Mouse (Mus musculus): ENCODE measurements around the gene Stmnd1. TPM values are rescaled to one million over a fixed set of nuclear protein-coding genes. Genes with fewer than 3 reads are reported as not detected.
A peak's percentile ranks its signal among the peaks of the same experiment; 100 is the strongest.
"Not testable (repeated sequence)": the region's sequence is repeated elsewhere in the genome, so short reads cannot be mapped to it uniquely, and the experiment has no call there.

Stmnd1 gene
- total RNA-seq, 2 experiments from 2014 or later, result not detected

- no peak for DNase-seq (ENCODE audit: low spot score in 2 of 2)
- intact Hi-C loops (cut with DNase I), result no loop called here
Observed at GRCm38 (mm10) chr13:46282543-46282942, 9.0 kb downstream of the Stmnd1 start.

- no peak for DNase-seq (ENCODE audit: low spot score in 2 of 2)
- intact Hi-C loops (cut with DNase I), result no loop called here
Observed at GRCm38 (mm10) chr13:46287801-46288200, 14.3 kb downstream of the Stmnd1 start.

DNA sequence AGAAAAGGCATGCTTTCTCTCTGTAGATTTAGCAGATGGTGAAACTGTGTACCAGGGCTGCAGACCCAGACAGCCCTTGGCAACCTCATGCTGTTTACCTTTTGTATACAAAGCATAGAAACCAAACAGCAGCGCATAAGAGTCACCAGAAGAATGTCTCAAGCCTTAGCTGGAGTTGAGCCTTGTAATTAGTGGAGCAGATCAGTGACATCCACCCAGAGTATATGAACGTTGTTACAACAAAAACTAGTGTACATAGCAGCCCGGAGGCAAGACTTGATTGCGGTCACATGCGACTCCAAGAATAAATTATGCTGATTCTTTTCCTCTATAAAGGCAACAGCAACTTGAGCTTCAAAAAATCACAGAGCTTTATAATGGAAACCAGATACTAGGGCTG, 14.9 kb downstream of the Stmnd1 start:
- intact Hi-C loops (cut with DNase I), result no loop called here
- no peak for DNase-seq (ENCODE audit: low spot score in 2 of 2)

DNA sequence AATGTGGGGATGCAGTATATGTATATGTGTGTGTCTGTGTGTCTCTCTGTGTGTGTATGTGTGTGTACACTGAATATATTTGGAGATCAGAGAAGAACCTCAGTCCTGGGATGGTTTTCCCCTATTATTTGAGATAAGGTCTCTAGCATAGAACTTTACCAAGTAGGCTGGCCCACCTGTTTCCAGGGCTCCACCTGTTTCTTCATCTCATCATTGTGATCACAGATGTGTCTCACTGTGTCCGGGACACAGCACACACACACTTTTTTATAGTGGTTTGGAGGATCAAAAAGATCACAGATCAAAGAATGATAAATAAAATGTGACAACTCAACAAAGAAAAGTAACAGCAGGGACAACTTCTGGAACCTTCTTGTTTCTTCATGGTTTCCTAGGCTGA, 17.0 kb downstream of the Stmnd1 start:
- intact Hi-C loops (cut with DNase I), result no loop called here
- DNase-seq (ENCODE audit: low spot score in 2 of 2), result no peak

- DNase-seq (ENCODE audit: low spot score in 2 of 2), result no peak
- intact Hi-C loops (cut with DNase I), result no loop called here
Observed at GRCm38 (mm10) chr13:46294365-46294764, 20.8 kb downstream of the Stmnd1 start.

DNA sequence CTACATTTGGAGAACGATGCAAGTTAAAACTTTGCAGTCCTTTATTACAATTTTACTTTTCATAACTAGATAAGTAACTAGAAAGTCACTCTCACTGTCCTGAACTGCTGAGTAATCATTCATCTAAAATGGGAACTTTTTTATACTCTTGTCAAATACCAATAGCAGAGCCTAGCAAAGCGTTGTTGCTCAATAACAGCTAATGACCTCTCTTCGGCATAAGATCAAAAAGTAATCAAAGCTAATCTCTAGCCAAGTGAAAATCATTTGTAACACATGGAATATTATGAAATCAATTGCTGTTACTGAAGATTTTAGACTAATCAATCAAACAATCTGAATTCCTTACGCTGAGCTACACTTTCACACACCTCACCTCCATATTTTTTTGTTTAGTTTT, 24.2 kb downstream of the Stmnd1 start:
- no peak for DNase-seq (ENCODE audit: low spot score in 2 of 2)
- intact Hi-C loops (cut with DNase I), result no loop called here

DNA sequence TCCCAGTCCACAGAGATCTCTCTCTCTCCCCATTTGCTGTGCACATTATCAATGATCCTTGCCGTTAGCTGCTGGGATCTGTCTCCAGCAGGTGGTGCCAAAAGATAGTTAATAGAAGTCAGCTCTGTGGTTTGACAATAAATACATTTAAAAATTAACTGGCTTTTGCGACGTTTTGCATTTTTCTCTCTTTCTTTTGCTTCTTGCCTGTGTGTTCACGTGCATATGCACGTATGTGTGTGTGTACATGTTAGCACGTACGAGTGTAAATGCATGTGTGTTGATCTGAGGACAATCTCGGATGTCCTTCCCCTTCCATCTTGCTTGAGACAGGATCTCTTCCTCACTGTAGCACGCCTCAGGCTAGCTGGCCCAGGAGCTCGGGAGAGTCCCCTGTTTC, 37.3 kb downstream of the Stmnd1 start:
- DNase-seq (ENCODE audit: low spot score in 2 of 2), result peak; percentile 48 to 54
- intact Hi-C loops (cut with DNase I), result loop anchor here (2.0 to 5.0 kb wide), 2 partner anchors 352 to 487 kb away; no protein-coding TSS in a partner anchor

GRCm38 (mm10) chr13:46313176-46313575, 39.7 kb downstream of the Stmnd1 start:
- no peak for DNase-seq (ENCODE audit: low spot score in 2 of 2)
- intact Hi-C loops (cut with DNase I), result loop anchor here (5.0 kb wide), 1 partner anchor 484 kb away; no protein-coding TSS in a partner anchor

DNA sequence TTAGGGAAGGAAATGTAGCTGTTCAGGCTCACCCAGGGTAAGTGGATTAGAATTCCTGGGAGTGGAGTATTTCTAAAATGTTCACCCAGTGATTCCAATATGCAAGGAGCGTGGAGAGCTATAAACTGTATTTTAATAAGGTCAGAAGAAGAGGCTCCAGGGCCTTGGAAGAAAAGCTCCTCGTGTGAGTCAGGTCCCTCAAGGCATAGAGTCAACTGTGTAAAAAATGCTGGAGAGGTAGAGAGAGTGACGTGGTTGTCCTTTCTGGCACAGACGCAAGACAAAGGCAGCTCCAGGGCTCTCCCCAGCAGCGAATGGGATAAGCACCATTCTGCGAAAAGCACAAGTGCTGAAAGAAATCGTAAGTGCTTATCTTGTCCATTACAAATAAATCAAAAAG, 41.6 kb downstream of the Stmnd1 start:
- intact Hi-C loops (cut with DNase I), result no loop called here
- no peak for DNase-seq (ENCODE audit: low spot score in 2 of 2)

- no peak for DNase-seq (ENCODE audit: low spot score in 2 of 2)
- intact Hi-C loops (cut with DNase I), result no loop called here
Observed at GRCm38 (mm10) chr13:46326351-46326985, 52.9 kb downstream of the Stmnd1 start.

DNA sequence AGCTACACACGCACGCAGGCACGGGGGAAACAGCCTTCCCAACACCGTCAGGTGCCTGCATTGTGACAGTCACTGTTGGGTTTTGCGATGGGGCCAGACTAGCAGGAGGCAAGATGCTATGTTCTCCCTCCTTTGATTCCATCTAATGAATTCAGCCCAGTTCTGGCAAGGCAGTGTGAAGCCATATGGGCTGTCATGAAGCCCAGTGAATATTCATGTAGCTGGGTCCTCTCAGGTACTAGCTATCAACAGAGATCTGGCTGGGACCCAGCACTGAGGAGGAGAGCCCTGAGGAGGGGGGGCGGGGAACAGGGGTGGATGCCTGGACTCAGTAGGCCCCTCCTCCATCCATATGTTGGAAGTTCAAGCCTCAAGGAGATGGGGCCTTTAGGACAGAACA, 61.5 kb downstream of the Stmnd1 start:
- peak; percentile 63 to 77 for DNase-seq (ENCODE audit: low spot score in 2 of 2)
- intact Hi-C loops (cut with DNase I), result no loop called here

- DNase-seq (ENCODE audit: low spot score in 2 of 2); intact Hi-C loops (cut with DNase I): not testable (repeated sequence)
Observed at GRCm38 (mm10) chr13:46336281-46336680, 62.8 kb downstream of the Stmnd1 start.

DNA sequence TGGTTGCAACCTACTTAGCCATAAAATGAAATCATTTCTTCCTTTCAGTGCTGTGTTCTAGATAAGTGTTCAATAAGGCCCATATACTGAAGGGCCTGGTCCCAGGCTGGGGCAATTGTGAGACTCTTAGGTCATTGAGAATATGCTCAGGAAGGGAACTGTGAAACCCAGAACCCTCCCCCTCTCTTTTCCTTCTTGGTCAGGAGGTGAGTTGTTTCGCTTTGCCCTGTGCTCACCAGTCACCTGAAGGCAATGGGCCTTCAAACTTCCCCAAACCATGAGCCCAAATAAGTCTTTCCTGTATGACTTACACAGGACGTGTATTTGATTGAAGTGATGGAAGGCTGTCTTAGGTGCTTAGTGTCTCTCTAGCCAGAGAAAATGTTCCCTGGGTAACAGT, 64.3 kb downstream of the Stmnd1 start:
- intact Hi-C loops (cut with DNase I), result no loop called here
- DNase-seq (ENCODE audit: low spot score in 2 of 2), result no peak

GRCm38 (mm10) chr13:46339954-46340353, 66.4 kb downstream of the Stmnd1 start:
- intact Hi-C loops (cut with DNase I), result loop anchor here (10.0 kb wide), 1 partner anchor 75 kb away; the partner anchor contains the start of gene Rbm24
- no peak for DNase-seq (ENCODE audit: low spot score in 2 of 2)

DNA sequence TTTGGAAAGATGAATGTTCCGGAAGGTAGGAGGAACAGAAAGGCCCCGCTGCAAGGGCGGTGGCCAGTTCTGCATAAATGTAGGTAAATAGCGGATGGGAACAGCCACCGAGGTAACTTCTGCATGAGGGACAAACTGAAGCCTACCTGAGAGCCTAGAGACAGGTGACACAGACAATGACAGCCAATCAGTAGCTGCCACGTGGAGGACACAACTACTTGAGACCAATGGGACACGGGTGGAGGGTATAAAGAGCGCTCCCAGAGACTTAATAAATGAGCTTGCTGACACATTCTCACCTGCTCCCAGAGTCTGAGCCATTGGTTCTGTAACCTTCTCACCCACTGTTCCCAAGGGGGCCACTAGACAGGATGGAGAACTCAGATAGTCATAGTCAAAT, 67.1 kb downstream of the Stmnd1 start:
- intact Hi-C loops (cut with DNase I), result loop anchor here (10.0 kb wide), 1 partner anchor 74 kb away; the partner anchor contains the start of gene Rbm24
- DNase-seq (ENCODE audit: low spot score in 2 of 2), result no peak

- no peak for DNase-seq (ENCODE audit: low spot score in 2 of 2)
- intact Hi-C loops (cut with DNase I), result loop anchor here (10.0 kb wide), 1 partner anchor 73 kb away; the partner anchor contains the start of gene Rbm24
Observed at GRCm38 (mm10) chr13:46341419-46341818, 67.9 kb downstream of the Stmnd1 start.

GRCm38 (mm10) chr13:46343226-46343625, 69.7 kb downstream of the Stmnd1 start:
- DNase-seq (ENCODE audit: low spot score in 2 of 2), result peak in 1 of 2 experiments; percentile 35
- intact Hi-C loops (cut with DNase I), result loop anchor here (10.0 kb wide), 1 partner anchor 72 kb away; the partner anchor contains the start of gene Rbm24

DNA sequence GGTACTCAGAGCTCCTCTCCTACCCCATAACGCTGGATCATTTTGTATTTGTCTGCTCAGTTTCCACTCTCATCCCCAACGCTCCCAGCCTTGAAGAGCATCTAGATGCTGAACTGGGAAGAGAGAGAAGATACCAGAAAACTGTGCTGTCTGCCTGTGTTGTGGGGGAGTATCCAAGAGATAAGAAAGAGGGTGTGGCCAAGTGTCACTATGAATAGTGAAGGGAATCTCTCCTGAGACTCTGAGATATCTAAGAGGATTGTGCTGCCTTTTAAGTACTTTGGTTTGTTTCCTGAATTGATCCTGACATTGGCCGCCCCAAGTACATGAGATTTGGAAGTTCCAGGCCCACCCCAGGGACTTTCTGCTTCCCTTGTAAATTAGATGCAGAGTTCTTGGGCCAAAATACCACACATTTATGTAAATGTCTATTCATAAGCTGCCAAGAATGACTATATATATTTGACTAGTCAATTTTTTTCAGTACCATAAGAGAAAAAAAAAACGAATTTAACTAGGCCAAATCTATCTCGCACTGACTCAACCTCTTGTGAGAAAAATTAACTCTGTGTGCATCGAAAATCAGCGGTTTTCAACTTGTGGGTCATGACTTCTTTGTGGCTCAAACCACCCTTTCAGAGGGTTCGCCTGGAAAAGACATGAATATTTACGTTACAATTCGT, 73.5 kb downstream of the Stmnd1 start:
- DNase-seq (ENCODE audit: low spot score in 2 of 2), result peak; percentile 18 to 23
- intact Hi-C loops (cut with DNase I), result loop anchor here (10.0 kb wide), 1 partner anchor 68 kb away; the partner anchor contains the start of gene Rbm24

- intact Hi-C loops (cut with DNase I), result loop anchor here (10.0 kb wide), 1 partner anchor 65 kb away; the partner anchor contains the start of gene Rbm24
- DNase-seq (ENCODE audit: low spot score in 2 of 2), result no peak
Observed at GRCm38 (mm10) chr13:46349664-46350063, 76.1 kb downstream of the Stmnd1 start.
